Mouse (Mus musculus): Measurements from ENCODE around the gene Ranbp10.

The Ranbp10 gene

DNA sequence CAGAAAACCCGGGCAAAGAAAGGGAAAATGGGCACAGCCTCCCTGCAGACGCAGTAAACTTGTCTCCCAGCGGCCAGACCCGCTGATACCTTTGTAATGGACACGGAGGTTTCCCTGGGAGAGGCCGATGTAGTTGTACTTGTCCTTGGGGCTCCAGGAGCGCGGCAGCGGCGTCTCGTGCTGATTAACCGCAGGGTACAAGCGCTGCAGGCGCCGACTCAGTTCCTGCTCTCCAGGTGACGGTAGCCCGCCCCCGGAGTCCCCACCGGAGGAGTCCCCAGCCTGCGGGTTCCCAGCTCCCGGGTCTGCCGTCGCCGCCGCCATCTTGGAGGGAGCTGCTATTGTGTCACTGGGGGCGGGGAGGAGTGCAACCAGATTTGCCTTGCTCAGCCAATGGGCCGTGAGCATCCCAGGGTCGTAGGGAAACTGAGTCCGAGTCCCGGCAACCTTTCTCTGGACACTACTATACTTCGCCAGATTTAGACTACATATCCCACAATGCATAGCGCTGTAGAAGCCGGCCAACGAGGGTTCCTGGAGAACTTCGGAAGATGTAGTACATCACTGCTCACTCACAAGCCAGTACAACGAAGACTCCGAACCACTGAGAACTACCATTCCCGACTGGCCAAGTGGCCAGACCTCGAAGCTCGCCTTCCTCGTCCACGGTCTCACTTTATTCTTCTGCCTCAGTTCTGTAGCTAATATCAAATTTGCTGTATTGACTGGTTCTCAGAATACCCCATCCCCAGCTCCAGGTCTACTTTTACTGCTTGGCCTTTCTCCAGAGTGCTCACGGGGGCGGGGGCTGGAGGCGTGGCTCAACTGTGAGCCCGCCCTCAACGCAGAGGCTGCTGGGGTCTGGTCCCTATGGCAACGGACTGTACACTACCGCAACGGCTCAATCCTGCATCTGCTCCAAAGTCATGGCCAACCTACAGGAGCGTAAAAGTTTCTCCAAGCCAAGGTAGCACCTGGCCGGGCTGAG lies at the start of gene Ranbp10, which contains the start of gene Tsnaxip1:
Gene Ranbp10, minus strand, starts transcription at position 490 of the 988 bp plus-strand sequence.
Gene Tsnaxip1, plus strand, starts transcription at position 871 of the 988 bp plus-strand sequence.
- peak; percentile 100 for DNase-seq (ENCODE audit: low read depth, low spot score)

DNA sequence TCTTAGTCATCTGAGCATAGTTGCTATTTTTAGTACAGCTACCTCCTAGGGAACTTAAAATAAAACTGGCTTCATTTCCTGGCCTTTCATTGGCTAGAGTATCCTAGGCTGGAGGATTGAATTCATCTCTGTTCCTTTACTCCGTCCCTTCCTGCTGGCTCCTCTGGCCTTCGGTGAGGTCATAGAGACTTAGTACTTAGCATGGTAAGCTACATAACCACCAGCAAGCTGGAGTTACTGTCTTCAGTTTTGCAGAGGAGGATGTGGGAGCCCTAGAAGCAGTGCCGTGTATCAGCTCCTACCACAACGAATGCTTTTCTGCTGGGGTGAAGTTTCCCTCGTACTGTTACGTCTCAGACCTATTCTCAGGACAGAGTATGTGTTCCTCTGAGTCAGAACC lies 47.2 kb upstream of the Ranbp10 start:
- peak; percentile 77 for DNase-seq (ENCODE audit: low read depth, low spot score)

DNA sequence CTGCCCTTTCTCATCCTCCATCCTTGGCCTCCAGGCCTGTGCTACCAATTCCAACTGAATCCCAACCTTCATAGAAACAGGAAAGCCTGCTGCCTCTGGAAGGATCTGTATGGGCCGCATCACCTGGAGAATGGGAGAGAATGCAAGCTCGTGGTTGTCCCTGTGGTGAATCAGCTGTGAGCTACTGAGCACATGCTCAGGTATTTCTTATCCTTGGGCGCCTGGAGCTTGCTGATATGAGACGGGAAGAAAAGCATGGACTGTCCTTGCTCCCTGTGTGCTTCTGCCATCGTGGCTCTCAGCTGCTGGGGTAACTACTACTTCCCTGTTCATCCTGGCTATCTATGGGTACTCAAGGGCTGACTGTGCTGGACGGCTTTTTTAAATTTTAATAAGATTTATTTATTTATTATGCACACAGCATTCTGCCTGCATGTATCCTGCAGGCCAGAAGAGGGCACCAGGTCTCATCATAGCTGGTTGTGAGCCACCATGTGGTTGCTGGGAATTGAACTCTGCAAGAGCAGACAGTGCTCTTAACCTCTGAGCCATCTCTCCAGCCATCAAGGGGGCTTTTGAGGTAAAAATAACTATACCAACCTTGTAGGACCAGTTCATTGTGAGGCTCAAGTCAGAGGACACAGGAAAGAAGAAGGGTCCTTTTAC lies 39.3 kb upstream of the Ranbp10 start:
- peak; percentile 56 for DNase-seq (ENCODE audit: low read depth, low spot score)

DNA sequence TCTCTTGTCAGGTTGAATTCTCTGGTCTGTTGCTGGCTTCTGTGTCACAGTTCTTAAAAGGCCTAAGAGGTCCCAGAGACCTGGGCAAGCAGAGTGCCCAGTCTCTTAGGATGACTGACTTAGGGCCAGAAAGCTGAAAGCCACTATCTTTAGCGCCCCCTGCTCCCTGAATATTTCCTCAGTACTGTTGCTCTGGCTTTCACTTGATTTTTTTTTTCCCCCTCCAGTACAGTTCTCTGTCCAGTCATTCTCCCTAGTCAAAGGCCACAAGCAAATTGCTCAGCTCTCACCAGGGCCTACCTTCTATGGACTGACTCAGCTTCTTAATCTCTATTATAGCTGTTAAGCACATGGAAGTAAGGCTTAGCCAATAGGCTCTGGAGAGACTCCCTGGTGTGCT lies 34.8 kb upstream of the Ranbp10 start:
- peak; percentile 90 for DNase-seq (ENCODE audit: low read depth, low spot score)

DNA sequence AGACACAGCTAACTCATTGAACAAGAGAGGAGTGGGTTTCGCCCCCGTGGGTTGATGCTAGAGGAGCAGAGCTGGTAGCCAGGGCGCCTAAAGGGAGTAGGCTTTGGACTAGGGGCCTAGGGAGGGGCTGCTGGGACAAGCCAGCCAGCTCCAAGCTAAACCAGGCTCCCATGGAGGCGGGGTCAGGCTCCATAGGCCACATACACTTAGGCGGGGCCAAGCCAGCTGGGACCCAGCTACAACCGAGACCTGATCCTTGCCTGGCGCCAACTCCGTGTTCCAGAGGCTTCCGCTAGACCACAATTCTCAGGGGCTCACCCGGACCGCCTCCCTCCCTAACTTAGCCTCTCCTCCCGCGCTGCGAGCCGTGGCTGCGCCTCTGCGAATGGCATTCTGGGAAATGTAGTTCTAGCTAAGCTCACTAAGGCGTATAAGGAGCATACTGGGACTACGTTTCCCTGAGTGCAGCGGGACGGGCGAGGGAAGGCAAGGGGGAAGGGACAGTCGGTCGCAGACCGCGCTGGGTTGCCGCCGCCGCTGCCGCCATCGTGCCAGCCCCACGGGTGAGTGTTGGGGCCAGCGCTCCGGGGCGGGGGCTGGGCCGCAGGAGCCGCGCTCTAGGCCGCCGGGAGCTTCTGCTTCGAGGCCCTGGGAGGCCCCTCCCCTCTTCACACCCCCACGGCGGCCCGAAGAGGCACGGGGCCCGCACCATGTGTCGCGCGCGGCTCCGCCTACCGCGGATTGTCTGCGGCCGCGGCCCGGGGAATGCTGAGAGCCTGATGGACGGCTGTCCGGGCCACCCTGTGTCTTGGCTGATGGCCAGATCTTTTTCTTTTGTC lies 33.2 kb upstream of the Ranbp10 start, which contains the start of gene Nutf2:
Gene Nutf2, plus strand, starts transcription at position 438 of the 839 bp plus-strand sequence.
- peak; percentile 100 for DNase-seq (ENCODE audit: low read depth, low spot score)

DNA sequence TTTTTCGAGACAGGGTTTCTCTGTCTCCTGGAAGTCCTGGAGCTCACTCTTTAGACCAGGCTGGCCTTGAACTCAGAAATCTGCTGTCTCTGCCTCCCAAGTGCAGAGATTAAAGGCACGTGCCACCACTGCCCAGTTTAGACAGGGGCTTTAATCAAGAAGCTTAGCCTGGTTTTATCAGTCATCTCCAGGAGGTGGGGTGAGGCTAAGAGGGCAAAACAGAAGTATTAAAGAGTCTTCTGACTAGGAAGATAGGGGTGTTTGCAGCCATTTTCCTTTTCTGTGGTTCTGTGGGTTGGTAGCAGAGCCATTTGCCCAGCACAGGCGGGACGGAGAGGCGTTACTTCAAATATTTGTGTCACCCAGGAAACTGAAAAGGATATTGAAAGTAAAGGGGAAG lies 32.2 kb upstream of the Ranbp10 start:
- no peak for DNase-seq (ENCODE audit: low read depth, low spot score)

DNA sequence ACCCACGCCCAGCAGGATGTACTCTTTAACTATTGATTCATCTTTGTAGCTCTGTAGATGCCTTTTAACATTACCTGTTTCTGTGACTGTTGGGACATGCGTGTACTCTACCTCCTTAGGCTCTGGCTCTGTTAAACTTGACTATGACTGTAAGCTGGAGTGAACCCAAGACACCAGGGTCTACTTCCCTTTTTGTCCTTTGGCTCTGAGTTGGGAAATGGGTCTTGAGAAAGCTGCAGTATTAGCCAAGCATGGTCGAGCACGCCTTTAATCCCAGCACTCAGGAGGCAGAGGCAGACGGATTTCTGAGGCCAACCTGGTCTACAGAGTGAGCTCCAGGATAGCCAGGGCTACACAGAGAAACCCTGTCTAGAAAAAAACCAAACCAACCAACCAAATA lies 31.3 kb upstream of the Ranbp10 start:
- DNase-seq (ENCODE audit: low read depth, low spot score): no peak

DNA sequence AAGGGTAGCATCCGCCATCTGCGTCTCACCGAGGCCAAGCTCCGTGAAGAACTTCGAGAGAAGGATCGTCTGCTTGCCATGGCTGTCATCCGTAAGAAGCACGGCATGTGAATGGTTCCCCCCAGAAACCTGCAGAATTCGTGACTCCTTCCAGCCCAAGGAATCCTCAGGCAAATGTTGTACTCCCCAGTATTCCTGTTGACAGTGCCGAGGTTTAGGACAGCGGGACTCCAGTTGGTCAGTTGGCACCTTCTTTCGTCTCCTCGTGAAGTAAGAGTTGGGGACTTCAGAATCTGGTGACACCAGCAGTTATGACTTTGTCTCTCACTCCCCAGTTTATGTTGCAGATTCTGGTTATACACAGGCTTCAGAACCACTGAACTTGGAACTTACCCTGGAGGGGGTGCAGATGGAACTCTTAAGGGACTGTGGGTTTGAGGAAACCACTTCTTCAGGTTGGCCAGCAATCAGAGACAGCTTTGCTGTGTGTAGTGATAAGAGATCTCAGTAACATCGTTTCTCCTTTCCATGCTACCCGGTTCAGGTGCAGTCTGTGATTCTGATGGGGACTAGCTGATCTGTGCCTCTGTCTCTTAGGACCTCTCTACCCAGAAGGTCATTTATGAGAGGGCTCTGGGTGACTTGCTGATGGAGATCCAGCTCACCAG lies 29.2 kb upstream of the Ranbp10 start:
- peak; percentile 40 for DNase-seq (ENCODE audit: low read depth, low spot score)

DNA sequence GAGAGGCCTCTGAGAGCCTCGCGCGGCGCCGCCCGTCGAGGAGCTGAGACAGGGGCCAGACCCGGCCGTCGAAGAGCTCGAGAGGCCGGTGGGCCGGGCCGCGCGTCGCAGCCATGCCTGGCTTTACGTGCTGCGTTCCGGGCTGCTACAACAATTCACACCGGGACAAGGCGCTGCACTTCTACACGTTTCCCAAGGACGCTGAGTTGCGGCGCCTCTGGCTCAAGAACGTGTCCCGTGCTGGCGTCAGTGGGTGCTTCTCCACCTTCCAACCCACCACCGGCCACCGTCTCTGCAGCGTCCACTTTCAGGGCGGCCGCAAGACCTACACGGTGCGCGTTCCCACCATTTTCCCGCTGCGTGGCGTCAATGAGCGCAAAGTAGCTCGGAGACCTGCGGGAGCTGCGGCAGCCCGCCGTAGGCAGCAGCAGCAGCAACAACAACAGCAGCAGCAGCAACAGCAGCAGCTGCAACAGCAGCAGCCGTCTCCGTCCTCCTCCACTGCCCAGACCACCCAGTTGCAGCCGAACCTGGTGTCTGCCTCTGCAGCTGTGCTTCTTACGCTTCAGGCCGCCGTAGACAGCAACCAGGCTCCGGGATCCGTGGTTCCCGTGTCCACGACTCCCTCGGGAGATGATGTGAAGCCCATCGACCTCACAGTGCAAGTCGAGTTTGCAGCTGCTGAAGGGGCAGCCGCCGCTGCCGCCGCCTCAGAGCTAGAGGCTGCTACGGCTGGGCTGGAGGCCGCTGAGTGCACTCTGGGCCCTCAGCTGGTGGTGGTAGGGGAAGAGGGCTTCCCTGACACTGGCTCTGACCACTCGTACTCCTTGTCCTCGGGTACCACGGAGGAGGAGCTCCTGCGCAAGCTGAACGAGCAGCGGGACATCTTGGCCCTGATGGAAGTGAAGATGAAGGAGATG lies 28.4 kb upstream of the Ranbp10 start:
- peak; percentile 61 for DNase-seq (ENCODE audit: low read depth, low spot score)

DNA sequence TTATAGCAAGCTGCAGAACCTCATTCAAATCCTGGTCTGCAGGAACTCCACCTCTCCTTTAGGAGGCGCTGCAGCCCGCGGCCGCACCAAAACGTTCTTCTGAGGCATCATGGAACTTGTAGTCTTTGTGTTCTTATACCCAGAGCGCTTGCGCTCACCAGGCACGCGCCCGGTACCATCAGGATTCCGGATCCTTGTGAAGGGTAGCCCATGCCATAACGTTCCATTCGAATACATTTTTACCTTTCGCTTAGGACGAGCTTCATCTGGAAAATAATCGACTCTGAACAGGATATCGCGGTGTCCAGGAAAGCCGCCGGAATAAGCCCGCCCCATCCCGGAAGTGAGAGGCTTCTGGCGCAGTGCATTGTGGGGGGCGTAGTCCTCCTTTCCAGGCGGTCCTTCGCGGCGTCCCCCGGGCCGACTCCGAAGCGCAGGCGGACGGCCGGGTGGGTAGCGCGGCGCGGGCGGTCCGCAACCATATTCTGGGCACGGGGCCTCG lies 27.6 kb upstream of the Ranbp10 start, which contains the start of gene Thap11:
Gene Thap11, plus strand, starts transcription at position 418 of the 502 bp plus-strand sequence.
- peak; percentile 97 for DNase-seq (ENCODE audit: low read depth, low spot score)

DNA sequence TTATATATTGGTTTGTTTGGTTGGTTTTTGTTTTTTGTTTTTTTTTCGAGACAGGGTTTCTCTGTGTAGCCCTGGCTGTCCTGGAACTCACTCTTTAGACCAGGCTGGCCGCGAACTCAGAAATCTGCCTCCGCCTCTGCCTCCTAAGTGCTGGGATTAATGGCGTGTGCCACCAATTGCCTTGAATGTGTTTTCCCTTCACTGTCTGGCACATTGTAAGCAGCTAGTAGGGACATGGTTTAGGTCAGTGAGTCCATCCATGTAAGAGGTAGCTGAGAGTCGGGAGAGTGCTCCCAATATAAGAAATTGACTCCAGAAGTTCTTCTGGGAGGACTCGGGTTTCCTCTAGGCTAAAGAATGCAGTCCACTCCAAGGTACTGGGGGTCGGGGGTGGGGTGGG lies 27.2 kb upstream of the Ranbp10 start:
- no peak for DNase-seq (ENCODE audit: low read depth, low spot score)

DNA sequence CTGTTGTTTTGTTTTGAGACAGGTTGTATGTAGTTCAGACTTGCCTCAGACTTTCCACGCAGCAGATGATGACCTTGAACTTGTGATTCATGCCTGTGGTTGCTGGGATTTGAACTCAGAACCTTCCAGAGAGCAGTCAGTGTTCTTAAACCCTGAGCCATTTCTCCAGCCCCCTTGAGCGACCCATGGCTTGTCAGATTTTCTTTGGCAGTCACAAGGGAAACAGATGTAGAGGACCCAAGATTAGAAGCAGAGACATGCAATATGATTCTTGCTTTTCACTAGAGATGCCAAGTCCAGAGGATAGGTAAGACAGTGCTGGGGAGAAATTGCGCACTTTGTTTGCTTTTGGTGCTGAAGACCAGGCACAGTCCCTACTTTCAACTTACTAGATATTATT lies 26.0 kb upstream of the Ranbp10 start, which contains the start of gene Cenpt:
Gene Cenpt, minus strand, starts transcription at position 101 of the 400 bp plus-strand sequence.
- no peak for DNase-seq (ENCODE audit: low read depth, low spot score)

DNA sequence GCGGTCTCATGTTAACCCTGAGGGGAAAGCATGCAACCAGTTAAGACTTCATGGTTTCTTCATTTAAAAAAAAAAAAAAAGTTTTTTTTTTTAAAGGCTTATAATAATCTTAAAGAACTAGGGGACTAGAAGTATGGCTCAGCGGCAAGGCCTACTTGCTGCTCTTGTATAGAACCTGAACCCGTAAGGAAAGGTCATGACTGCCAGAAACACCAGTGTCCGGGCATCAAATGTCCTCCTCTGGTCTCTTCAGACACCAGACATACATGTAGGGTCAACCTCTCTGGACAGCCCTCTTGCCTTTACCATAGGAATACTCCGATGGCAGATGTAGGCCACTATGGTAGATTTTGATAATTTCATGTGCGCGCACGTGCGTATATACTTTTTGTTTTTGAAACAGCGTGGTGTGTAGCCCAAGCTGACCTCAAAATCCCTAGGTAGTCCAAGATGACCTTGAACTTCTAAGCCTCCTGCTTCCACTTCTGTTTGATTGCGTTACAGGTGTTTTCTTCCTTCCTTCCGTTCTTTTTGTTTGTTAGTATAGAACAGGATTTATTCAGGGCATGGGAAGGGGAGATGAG lies 25.1 kb upstream of the Ranbp10 start:
- DNase-seq (ENCODE audit: low read depth, low spot score): no peak

DNA sequence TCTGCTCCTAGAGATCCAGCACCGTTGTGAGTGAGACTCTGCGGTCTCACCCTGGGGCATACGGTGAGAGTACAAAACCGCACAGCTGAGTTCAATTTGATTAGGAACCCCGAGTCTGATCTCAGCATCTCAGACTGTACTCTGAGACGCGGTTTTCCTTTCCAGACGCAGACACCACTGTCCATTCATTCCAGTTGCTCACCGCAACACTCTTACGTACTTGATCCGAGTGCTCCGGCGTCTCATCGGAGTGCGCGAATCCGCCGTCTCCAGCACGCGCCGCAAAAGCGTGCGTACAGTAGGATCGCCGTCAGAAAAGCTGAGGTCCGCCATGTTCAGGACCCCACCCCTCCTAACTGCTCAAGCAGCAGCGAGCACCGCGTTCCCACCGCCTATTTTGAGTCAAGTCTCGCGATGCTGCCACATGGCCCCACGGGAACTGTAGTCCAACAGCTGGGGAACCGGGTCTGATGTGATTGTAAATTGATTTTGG lies 24.5 kb upstream of the Ranbp10 start:
- DNase-seq (ENCODE audit: low read depth, low spot score): peak; percentile 97

DNA sequence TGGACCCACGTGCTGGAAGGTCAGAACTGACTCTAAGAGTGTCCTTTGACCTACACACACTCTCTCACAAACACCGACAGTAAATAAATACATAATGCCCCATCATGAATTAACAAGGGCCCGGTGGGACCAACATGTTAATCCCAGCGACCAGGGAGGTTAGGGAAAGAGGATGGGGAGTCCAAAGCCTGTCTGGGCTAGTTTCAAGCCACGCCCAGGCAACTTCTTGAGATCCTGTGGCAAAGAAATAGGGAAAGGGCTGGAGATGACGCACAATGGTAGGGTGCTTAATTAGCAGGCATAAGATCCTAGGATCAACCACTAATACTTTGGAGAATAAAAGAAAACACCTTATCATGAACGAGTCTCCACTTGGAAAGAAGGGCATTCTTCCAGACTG lies 23.5 kb upstream of the Ranbp10 start:
- no peak for DNase-seq (ENCODE audit: low read depth, low spot score)

DNA sequence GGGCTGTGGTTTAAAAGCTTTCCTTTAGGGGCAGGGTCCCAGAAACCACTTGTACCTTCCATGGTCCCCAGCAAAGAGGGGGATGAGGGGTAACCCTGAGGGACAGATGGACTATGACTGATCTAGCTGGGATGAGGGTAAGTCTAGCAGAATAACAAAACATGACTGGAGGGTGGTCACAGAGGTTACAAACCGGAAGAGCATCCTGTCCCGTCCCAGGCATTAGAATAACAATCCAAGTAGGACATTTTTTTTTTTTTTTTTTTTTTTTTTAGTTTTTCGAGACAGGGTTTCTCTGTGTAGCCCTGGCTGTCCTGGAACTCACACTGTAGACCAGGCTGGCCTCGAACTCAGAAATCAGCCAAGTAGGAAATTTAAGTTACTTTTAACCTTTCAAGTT lies 22.9 kb upstream of the Ranbp10 start:
- DNase-seq (ENCODE audit: low read depth, low spot score): no peak

DNA sequence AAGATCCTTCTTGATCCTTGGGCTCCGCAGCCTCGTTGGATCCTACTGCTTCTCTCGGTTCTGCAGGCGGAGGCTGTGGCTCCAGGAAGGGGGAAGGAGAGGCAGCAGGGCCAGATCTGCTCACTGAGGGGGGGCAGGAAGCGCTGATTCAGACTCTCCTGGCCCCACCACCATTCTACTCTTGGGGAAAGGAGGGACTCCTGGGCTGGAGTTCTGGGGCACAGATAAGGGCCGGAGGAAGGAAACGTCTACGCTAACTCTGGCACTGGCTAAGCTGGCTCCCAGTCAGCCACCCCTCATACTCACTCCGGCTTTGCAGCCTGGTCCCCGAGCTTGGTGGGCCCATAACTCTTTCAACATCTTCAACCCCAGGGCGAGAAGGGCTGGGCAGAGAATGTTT lies 19.5 kb upstream of the Ranbp10 start:
- no peak for DNase-seq (ENCODE audit: low read depth, low spot score)

DNA sequence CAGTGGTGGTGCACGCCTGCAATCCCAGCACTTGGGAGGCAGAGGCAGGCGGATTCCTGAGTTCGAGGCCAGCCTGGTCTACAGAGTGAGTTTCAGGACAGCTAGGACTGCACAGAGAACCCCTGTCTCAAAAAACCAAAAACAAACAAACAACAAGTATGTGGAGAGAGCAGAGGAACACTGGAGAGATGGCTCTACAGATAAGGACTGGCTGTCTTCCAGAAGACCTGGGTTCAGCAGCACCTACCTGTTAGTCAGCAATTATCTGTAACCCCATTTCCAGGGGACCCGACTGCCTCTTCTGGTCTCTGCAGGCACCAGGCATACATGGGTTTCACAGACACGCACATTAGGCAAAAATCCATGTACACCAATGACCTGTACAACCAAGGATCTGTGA lies 12.1 kb upstream of the Ranbp10 start:
- no peak for DNase-seq (ENCODE audit: low read depth, low spot score)

DNA sequence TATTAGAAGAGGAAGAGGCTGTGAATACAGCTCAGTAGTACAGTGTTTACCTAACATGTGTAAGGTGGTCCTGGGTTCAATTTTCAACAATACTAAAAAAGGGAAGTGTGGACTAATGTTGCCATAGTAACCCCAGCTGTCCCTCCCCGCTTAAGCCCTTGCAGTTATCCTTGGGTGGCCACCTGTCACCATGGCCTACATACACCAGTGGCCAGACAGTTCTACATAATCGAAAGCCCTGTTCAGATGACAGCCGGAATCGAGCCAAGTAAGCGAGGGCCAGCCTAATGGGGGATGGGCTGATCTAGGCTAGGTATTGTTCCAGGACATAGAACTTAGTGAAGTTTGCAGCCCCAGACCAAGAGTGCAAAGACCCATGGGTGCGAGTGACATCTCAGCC lies 9.8 kb upstream of the Ranbp10 start:
- no peak for DNase-seq (ENCODE audit: low read depth, low spot score)

Measured in 3T3-L1 (cell line).